Mouse (Mus musculus): ENCODE results near the gene 2310011J03Rik. TPM values are rescaled to one million over a fixed set of nuclear protein-coding genes. Genes with fewer than 3 reads are reported as not detected.

Gene 2310011J03Rik
- polyA plus RNA-seq, 1 experiment from 2014 or later: 23.8 TPM

DNA sequence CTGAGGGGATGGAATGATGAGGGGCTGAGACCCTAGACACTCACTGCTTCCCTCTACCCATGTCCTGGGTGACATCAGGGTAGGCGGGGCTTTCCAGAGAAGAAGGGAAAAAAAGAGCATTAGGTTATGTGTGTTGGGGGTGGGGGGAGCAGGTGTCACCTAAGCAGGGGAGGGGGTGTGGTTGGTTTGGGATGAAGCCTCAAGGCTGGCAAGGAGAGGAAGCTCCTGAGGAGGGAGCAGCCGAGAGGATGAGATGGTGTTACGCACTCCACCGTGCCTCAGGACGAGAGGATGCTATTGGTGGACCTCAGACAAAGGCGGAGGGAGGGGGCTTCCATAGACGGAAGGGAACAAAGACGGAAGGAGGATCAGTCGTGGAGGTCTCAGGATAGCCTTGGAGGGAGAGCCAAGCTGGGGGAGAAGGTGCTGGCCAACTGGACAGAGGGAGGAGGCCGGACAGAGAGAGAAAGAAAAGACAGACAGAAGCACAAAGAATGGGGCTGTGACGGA, 19.6 kb downstream of the 2310011J03Rik start:
- H3K4me2 ChIP-seq (ENCODE audit: low read depth, low read length): peak overlapping the region; percentile 76
- no peaks in the 10 kb centered on the region for H3K27me3 ChIP-seq (ENCODE audit: control insufficient read depth, insufficient read depth, low read length)
- H3K36me3 ChIP-seq (ENCODE audit: control insufficient read depth, insufficient read depth, low read length): peaks cover 25% of the 10 kb centered on the region
- no peaks in the 10 kb centered on the region for H3K9me3 ChIP-seq (ENCODE audit: control insufficient read depth, low read length)
- H3K4me3 ChIP-seq (ENCODE audit: low read depth, low read length): peak overlapping the region; percentile 70
- 8% methylated on average over 11 of the region's 11 CpGs for WGBS
- peak overlapping the region; percentile 99 for H3K9ac ChIP-seq (replicated peaks; ENCODE audit: low read depth, low read length)
- peaks cover 48% of the 10 kb centered on the region for H3K4me1 ChIP-seq (ENCODE audit: control insufficient read depth, insufficient read depth, low read length)
- H3K27ac ChIP-seq (ENCODE audit: low read depth, low read length): peak overlapping the region; percentile 99
- ATAC-seq (ENCODE audit: low read depth): peak; percentile 81

DNA sequence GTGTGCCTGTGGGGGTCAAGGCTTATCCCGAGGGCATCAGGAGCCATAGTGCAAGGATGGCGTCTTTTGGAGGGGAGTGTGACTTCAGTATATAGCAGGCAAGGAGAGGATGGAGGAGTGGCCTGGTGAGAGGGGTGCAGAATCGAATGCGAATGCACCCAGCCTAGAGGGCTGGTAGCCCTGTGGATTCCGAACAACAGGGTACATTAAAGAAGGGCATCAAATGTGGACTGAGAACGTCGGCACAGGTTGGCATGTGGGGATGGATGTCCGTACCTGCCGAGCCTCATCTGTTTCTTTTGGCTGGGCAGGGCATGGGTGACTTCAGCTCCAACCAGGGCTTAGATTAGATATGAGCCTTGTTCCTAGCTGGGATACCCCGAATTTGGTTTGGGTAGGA, 20.5 kb downstream of the 2310011J03Rik start:
- Histone ChIP-seq H3K4me3 (ENCODE audit: low read depth, low read length) (peak overlapping the region; percentile 70), H3K27me3 (ENCODE audit: control insufficient read depth, insufficient read depth, low read length) (no peaks in the 10 kb centered on the region), H3K4me2 (ENCODE audit: low read depth, low read length) (peak overlapping the region; percentile 76), H3K9ac (replicated peaks; ENCODE audit: low read depth, low read length) (peak overlapping the region; percentile 99), H3K4me1 (ENCODE audit: control insufficient read depth, insufficient read depth, low read length) (peaks cover 50% of the 10 kb centered on the region), H3K36me3 (ENCODE audit: control insufficient read depth, insufficient read depth, low read length) (peaks cover 16% of the 10 kb centered on the region), H3K27ac (ENCODE audit: low read depth, low read length) (peak overlapping the region; percentile 99), H3K9me3 (ENCODE audit: control insufficient read depth, low read length) (no peaks in the 10 kb centered on the region)
- WGBS: 27% methylated on average over 10 of the region's 10 CpGs
- ATAC-seq (ENCODE audit: low read depth): no peak

DNA sequence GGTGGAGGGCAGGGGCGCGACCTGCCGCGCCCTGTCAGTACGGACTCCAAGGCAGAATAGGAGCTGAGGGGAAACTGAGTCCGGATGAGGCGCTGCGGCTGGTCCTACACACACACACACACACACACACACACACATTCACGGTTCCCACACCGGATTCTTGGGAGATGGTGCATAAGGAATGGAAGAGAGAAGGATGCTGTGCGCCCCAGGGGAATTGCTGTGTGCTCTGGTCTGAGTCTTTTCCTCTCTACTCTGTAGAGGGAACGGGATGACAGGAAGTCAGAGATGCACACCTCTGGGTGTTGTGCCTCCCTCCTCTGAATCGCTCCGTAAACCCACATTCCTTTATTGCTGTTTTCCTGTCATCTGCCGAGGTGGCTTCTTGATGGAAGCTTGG, 21.0 kb downstream of the 2310011J03Rik start:
- no peak for ATAC-seq (ENCODE audit: low read depth)
- H3K4me2 ChIP-seq (ENCODE audit: low read depth, low read length): peak overlapping the region; percentile 76
- no peaks in the 10 kb centered on the region for H3K27me3 ChIP-seq (ENCODE audit: control insufficient read depth, insufficient read depth, low read length)
- peak overlapping the region; percentile 70 for H3K4me3 ChIP-seq (ENCODE audit: low read depth, low read length)
- H3K9ac ChIP-seq (replicated peaks; ENCODE audit: low read depth, low read length): peak overlapping the region; percentile 99
- H3K9me3 ChIP-seq (ENCODE audit: control insufficient read depth, low read length): no peaks in the 10 kb centered on the region
- peak overlapping the region; percentile 99 for H3K27ac ChIP-seq (ENCODE audit: low read depth, low read length)
- 3% methylated on average over 15 of the region's 15 CpGs for WGBS
- H3K4me1 ChIP-seq (ENCODE audit: control insufficient read depth, insufficient read depth, low read length): peaks cover 46% of the 10 kb centered on the region
- H3K36me3 ChIP-seq (ENCODE audit: control insufficient read depth, insufficient read depth, low read length): peaks cover 15% of the 10 kb centered on the region

DNA sequence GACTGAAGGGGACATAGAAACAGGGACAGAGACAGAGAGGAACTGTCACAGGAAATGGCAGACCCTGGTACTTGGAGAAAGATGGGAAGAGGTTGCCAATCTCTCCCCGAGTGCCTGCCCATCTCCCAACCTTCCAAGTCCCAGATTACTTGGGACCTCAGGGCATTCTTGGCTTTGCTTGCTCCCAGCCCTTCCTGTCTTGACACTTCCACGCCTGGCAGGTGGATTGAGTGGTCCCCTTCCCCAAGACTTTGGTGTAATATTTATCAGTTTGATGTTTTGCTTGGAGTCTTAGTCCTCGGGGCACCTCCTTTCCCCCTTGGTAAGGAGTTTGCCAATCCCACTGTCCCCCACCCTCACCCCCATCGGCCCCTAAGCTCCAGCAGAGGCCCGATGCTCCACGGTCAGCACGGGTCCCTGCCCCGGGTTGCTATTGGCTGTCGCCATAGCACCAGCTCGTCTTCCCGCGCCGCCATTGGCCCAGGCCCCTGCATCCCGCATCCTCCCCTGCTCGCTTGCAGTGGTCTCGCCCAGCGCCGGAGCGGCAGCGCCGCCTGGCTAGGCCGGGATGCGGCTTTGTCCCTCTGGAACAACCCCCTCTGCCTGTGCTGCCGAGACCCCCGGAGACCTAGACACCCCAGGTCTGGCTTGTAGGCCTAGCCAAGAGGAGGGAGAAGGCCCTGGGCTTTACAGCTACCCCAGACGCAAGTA, 21.6 kb downstream of the 2310011J03Rik start:
- peak overlapping the region; percentile 76 for H3K4me2 ChIP-seq (ENCODE audit: low read depth, low read length)
- peaks cover 49% of the 10 kb centered on the region for H3K4me1 ChIP-seq (ENCODE audit: control insufficient read depth, insufficient read depth, low read length)
- WGBS: 2% methylated on average over 21 of the region's 26 CpGs
- no peaks in the 10 kb centered on the region for H3K9me3 ChIP-seq (ENCODE audit: control insufficient read depth, low read length)
- peak overlapping the region; percentile 99 for H3K27ac ChIP-seq (ENCODE audit: low read depth, low read length)
- ATAC-seq (ENCODE audit: low read depth): peak; percentile 73
- no peaks in the 10 kb centered on the region for H3K27me3 ChIP-seq (ENCODE audit: control insufficient read depth, insufficient read depth, low read length)
- peak overlapping the region; percentile 99 for H3K9ac ChIP-seq (replicated peaks; ENCODE audit: low read depth, low read length)
- peak overlapping the region; percentile 70 for H3K4me3 ChIP-seq (ENCODE audit: low read depth, low read length)
- H3K36me3 ChIP-seq (ENCODE audit: control insufficient read depth, insufficient read depth, low read length): peaks cover 20% of the 10 kb centered on the region

DNA sequence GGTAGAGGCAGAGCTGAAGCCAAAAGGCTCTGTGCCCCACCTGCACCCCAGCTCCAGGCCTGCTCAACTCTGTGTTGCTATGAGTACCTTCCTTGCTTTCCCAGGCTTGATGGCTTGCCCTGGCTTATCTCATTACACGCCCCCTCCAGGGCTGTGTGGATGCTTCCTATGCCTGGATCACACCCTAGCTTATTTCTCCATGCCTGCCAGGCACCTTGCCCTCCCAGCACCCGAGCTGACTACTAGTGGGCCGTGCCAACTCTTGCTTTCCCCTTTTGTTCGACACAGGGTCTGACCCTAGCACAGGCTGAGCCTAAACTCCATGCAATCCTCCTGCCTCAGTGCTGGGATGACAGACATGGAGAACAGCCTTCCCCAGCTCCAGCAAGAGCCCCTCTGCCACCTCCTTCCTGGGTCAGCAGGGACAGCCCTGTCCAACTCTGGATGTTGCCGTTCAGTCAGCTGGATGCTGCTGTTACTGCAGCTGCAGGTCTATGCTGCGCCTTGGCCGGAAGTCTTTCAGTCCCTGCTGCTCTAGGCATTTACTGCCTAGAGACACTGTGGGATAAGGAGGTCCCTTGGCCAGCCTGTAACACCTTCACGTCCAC, 22.7 kb downstream of the 2310011J03Rik start:
- H3K27me3 ChIP-seq (ENCODE audit: control insufficient read depth, insufficient read depth, low read length): no peaks in the 10 kb centered on the region
- H3K4me1 ChIP-seq (ENCODE audit: control insufficient read depth, insufficient read depth, low read length): peaks cover 51% of the 10 kb centered on the region
- H3K4me3 ChIP-seq (ENCODE audit: low read depth, low read length): no peak overlapping the region
- H3K4me2 ChIP-seq (ENCODE audit: low read depth, low read length): peak overlapping the region; percentile 67; the same call in 1 of the 2 replicates
- ATAC-seq (ENCODE audit: low read depth): no peak
- 76% methylated on average over 8 of the region's 8 CpGs for WGBS
- peak overlapping the region; percentile 58; the same call in 1 of the 2 replicates for H3K27ac ChIP-seq (ENCODE audit: low read depth, low read length)
- peak overlapping the region; percentile 25 for H3K9ac ChIP-seq (replicated peaks; ENCODE audit: low read depth, low read length)
- H3K9me3 ChIP-seq (ENCODE audit: control insufficient read depth, low read length): no peaks in the 10 kb centered on the region
- peaks cover 19% of the 10 kb centered on the region for H3K36me3 ChIP-seq (ENCODE audit: control insufficient read depth, insufficient read depth, low read length)

DNA sequence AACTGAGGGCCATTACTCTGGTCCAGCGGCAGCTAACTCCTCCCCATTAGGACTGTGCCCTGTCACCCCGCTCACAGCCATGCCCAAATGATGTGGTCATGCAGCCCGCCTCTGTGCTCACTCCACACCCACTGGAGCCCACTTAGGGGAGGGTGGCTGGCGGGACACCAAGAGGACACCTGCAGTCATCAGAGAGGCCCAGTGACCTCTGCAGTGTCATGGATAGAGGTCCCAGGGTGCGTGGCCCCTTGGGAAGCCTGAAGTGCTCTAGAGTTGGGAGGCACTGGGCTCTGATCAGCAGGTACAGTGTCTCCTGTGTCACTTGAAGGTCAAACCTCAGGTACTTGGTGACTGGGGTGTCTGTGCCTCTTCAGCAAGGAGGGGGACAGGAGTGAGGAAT, 23.5 kb downstream of the 2310011J03Rik start:
- Histone ChIP-seq H3K9me3 (ENCODE audit: control insufficient read depth, low read length) (no peaks in the 10 kb centered on the region), H3K36me3 (ENCODE audit: control insufficient read depth, insufficient read depth, low read length) (peaks cover 11% of the 10 kb centered on the region), H3K27me3 (ENCODE audit: control insufficient read depth, insufficient read depth, low read length) (no peaks in the 10 kb centered on the region; the same call in 1 of the 2 replicates), H3K4me2 (ENCODE audit: low read depth, low read length) (peak overlapping the region; percentile 67), H3K27ac (ENCODE audit: low read depth, low read length) (peak overlapping the region; percentile 58), H3K9ac (replicated peaks; ENCODE audit: low read depth, low read length) (peak overlapping the region; percentile 35; the same call in 1 of the 2 replicates), H3K4me3 (ENCODE audit: low read depth, low read length) (no peak overlapping the region), H3K4me1 (ENCODE audit: control insufficient read depth, insufficient read depth, low read length) (peaks cover 43% of the 10 kb centered on the region)
- 77% methylated on average over 5 of the region's 5 CpGs for WGBS
- ATAC-seq (ENCODE audit: low read depth): no peak

DNA sequence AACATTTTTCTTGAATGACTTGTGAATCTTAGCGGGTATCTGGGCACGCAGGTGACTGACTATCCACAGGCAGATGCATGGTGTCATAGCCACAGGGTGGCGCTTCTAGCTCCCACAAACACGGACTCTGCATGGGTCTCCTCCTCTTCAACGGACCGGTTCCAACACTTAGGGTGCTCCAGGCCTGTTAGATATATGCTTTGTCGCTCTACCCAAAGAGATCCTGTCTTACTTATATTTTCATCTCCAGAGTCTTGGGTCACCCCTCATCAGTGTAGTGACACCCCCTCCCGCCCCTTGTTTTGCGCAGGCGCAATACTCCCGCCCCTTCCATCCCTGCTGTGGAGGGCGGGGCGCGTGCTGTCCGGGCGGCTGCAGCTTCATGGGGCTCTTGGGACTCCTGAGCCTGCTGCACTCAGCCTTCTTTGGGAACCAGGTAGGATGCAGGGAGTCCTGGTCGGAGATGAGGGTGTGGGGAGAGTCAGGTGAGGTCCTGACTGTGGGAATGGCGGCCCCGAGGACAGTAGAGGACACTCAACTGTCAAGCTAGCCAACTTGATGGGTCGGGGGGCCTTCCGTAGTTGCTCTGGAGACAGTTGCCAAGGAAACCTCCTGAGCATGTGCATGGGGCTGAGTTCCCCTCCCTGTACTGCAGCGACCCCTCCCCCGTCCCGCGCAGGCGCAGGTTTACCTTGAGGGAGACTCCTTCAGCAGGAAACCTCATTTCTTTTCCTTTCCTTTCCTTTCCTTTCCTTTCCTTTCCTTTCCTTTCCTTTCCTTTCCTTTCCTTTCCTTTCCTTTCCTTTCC, 24.5 kb downstream of the 2310011J03Rik start, which contains the start of gene Apc2:
Apc2 (plus strand) TSS at position 360 of the 808 bp plus-strand sequence.
- no peaks in the 10 kb centered on the region; the same call in 1 of the 2 replicates for H3K27me3 ChIP-seq (ENCODE audit: control insufficient read depth, insufficient read depth, low read length)
- WGBS: under 1% methylated on average over 24 of the region's 26 CpGs
- peak within 1 kb of the TSS; percentile 38 for H3K4me3 ChIP-seq (ENCODE audit: low read depth, low read length)
- peak; percentile 61 for ATAC-seq (ENCODE audit: low read depth)
- H3K9me3 ChIP-seq (ENCODE audit: control insufficient read depth, low read length): no peaks in the 10 kb centered on the region
- H3K9ac ChIP-seq (replicated peaks; ENCODE audit: low read depth, low read length): peak within 1 kb of the TSS; percentile 35
- H3K4me1 ChIP-seq (ENCODE audit: control insufficient read depth, insufficient read depth, low read length): peaks cover 38% of the 10 kb centered on the region
- peak within 1 kb of the TSS; percentile 58 for H3K27ac ChIP-seq (ENCODE audit: low read depth, low read length)
- peak within 1 kb of the TSS; percentile 67 for H3K4me2 ChIP-seq (ENCODE audit: low read depth, low read length)
- H3K36me3 ChIP-seq (ENCODE audit: control insufficient read depth, insufficient read depth, low read length): peaks cover 10% of the 10 kb centered on the region

DNA sequence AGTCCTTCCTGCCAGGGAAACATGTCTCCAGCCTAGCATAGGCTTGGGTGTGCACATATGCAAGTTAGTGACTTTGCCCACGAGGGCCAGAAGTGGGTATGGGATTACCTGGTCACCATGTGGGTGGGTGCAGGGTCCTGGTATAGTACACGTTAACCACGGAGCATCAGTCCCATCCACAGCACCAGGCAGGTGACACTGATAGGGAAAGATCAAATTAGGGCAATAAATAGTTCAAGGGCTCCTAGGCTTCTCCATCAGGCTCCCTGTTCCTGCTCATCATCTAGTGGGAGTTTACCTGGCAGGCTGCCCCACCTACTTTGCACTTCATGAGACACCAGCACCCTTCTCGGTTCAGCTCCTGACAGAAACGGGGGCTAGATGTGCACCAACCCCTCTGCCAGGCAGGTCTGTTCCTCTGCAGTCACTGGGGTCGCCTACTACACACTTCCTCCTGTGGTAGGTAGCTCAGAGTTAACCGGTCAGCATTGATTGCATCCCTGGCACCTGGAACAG, 25.5 kb downstream of the 2310011J03Rik start:
- H3K36me3 ChIP-seq (ENCODE audit: control insufficient read depth, insufficient read depth, low read length): peaks cover 10% of the 10 kb centered on the region
- H3K9ac ChIP-seq (replicated peaks; ENCODE audit: low read depth, low read length): 0 out of 2 replicates have a peak overlapping the region, but pooled peaks have one; percentile 16
- H3K4me3 ChIP-seq (ENCODE audit: low read depth, low read length): peak overlapping the region; percentile 38; the same call in 1 of the 2 replicates
- H3K27me3 ChIP-seq (ENCODE audit: control insufficient read depth, insufficient read depth, low read length): no peaks in the 10 kb centered on the region; the same call in 1 of the 2 replicates
- no peak for ATAC-seq (ENCODE audit: low read depth)
- WGBS: 41% methylated on average over 7 of the region's 7 CpGs
- H3K4me1 ChIP-seq (ENCODE audit: control insufficient read depth, insufficient read depth, low read length): peaks cover 38% of the 10 kb centered on the region
- H3K4me2 ChIP-seq (ENCODE audit: low read depth, low read length): peak overlapping the region; percentile 67; the same call in 1 of the 2 replicates
- H3K27ac ChIP-seq (ENCODE audit: low read depth, low read length): peak overlapping the region; percentile 58
- no peaks in the 10 kb centered on the region for H3K9me3 ChIP-seq (ENCODE audit: control insufficient read depth, low read length)
